Mouse (Mus musculus) small intestine, adult 2 months (tissue): ENCODE measurements around the gene Zfp185.

ENCODE experiments used
- CTCF ChIP-seq: fragments of 200-500 bp; IDR thresholded peaks from 2 replicates; pipeline ENCODE4 v1.5.1; 2012; ENCODE audit warnings: low read depth, mild to moderate bottlenecking, control low read depth, inconsistent platforms, low read length, moderate library complexity, mixed read lengths; ENCODE audit not compliant: insufficient replicate concordance, insufficient read length; ENCODE audit errors: extremely low read depth
- POLR2A ChIP-seq: fragments of 200-500 bp; IDR thresholded peaks from 2 replicates; pipeline ENCODE4 v1.6.1; 2012; ENCODE audit warnings: low read depth, mild to moderate bottlenecking, control low read depth, inconsistent platforms, low read length, moderate library complexity

- TF ChIP-seq CTCF, result no peak
- no peak for TF ChIP-seq POLR2A
Measured at GRCm38 (mm10) chrX:72987520-72987905, 374 bp downstream of the Zfp185 start.
